Mouse (Mus musculus) embryonic facial prominence, embryonic 12.5 days (tissue): ENCODE data around the gene Catip. TPM values are rescaled to one million over a fixed set of nuclear protein-coding genes. Genes with fewer than 3 reads are reported as not detected.
"Not testable (repeated sequence)": the region's sequence is repeated elsewhere in the genome, so short reads cannot be mapped to it uniquely, and the experiment has no call there.

Experiments used
- ATAC-seq: fragments of 200-750 bp; cut with Nextera tagmentation; 2 replicates; pipeline ENCODE4 v1.8.0; 2017; ENCODE audit not compliant: insufficient number of reproducible peaks, insufficient read depth, low FRiP score, low TSS enrichment
- H3K27ac ChIP-seq: fragments of 300-500 bp; sonication (generic); 2 replicates; pipeline ENCODE4 v1.5.1; 2016; ENCODE audit warnings: mild to moderate bottlenecking
- H3K27me3 ChIP-seq: fragments of 300-500 bp; sonication (generic); 2 replicates; pipeline ENCODE4 v1.6.1; 2016; ENCODE audit warnings: mild to moderate bottlenecking, moderate library complexity
- H3K36me3 ChIP-seq: fragments of 300-500 bp; sonication (generic); 2 replicates; pipeline ENCODE4 v1.6.1; 2016; ENCODE audit warnings: mild to moderate bottlenecking
- H3K4me1 ChIP-seq: fragments of 300-500 bp; sonication (generic); 2 replicates; pipeline ENCODE4 v1.6.1; 2016
- H3K4me2 ChIP-seq: fragments of 300-500 bp; sonication (generic); replicated peaks from 2 replicates; pipeline ENCODE4 v1.6.1; 2016; ENCODE audit warnings: mild to moderate bottlenecking, moderate library complexity
- H3K4me3 ChIP-seq: fragments of 300-500 bp; sonication (generic); 2 replicates; pipeline ENCODE4 v1.5.1; 2016; ENCODE audit warnings: mild to moderate bottlenecking
- H3K9ac ChIP-seq: fragments of 300-500 bp; sonication (generic); 2 replicates; pipeline ENCODE4 v1.6.1; 2016; ENCODE audit warnings: mild to moderate bottlenecking, moderate library complexity
- H3K9me3 ChIP-seq: fragments of 300-500 bp; sonication (generic); 2 replicates; pipeline ENCODE4 v1.6.1; 2016; ENCODE audit warnings: mild to moderate bottlenecking, moderate library complexity
- WGBS: fragments of 180-500 bp; shearing (Covaris S2); methylation state at CpG from one replicate; pipeline ENCODE4 v1.1.7; 2016; 5-methylcytosine and 5-hydroxymethylcytosine counted together
- polyA plus RNA-seq: library from polyadenylated mRNA; unstranded; fragments of >200 nt; fragmentation: Nextera tagmentation; extraction: Ambion mirVana; gene quantifications from 2 replicates; pipeline ENCODE4 v1.2.1, GENCODE M21; 2016

The Catip gene
- 0.93 and 0.98 TPM in 2 replicates for polyA plus RNA-seq

DNA sequence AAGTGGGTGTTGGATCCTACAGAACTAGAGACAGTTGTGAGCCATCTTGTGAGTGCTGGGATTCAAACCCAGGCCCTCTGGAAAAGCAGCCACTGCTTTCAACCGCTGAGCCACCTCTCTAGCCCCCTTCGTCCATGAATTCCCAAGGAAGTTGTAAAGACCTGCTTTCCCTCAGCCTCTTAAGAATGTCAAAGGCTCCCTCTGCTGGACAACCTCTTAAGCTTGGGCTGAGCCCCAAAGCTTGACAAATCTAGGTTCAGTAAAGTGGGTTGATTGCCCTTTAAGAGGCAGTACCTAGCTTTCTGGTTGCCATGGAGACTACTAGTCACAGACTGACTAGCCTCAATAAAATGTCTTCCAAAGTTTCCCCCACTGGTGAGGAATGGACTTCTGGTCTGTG is at the start of gene Catip:
TSS of gene Catip (plus strand) at position 297 of the 400 bp plus-strand sequence.
- Histone ChIP-seq H3K36me3 (no peaks in the 10 kb centered on the region), H3K9me3 (no peaks in the 10 kb centered on the region), H3K9ac (no peak within 1 kb of the TSS), H3K27me3 (no peaks in the 10 kb centered on the region), H3K4me2 (no peak within 1 kb of the TSS), H3K4me3 (no peak within 1 kb of the TSS), H3K27ac (no peak within 1 kb of the TSS), H3K4me1 (peaks cover 5% of the 10 kb centered on the region; the same call in 1 of the 2 replicates)
- 2% methylated on average over 2 of the region's 2 CpGs for WGBS
- ATAC-seq = peak; percentile 53; the same call in 1 of the 2 replicates

DNA sequence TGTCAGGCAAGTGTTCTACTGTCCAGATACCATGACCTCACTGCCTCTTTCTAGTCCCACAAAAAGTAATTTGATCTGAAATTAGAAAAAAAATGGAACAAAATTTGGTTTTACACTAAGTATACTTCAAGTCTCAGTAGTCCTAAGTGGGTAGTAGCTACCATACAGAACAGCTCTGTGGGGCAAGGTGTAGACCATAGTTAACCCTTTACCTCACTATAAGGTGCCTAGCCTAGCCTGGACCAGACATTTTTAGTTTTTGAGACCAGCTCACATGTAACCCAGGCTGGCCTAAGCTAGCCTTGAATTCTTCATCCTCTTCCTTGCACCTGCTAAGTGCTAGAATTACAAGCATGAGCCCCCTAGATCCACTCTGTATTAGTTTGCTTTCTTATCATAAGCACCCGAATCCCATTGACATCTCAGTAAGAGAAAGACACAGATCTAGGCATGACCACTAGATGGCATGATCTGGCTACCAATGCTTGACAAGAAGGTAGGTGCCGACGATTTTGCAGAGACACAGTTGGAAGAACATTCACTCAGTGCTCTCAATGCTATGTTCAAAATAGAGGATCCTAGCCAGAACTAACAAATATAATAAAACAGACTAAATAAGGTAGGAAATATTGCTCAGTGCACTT is 48.7 kb upstream of the Catip start:
- no peaks in the 10 kb centered on the region for H3K9me3 ChIP-seq
- no peaks in the 10 kb centered on the region for H3K36me3 ChIP-seq
- H3K9ac ChIP-seq = no peak overlapping the region
- no peak for ATAC-seq
- no peak overlapping the region for H3K4me3 ChIP-seq
- no peak overlapping the region for H3K27ac ChIP-seq
- H3K4me2 ChIP-seq = no peak overlapping the region
- H3K27me3 ChIP-seq = no peaks in the 10 kb centered on the region
- H3K4me1 ChIP-seq = no peaks in the 10 kb centered on the region
- WGBS = 5% methylated on average over 3 of the region's 3 CpGs

DNA sequence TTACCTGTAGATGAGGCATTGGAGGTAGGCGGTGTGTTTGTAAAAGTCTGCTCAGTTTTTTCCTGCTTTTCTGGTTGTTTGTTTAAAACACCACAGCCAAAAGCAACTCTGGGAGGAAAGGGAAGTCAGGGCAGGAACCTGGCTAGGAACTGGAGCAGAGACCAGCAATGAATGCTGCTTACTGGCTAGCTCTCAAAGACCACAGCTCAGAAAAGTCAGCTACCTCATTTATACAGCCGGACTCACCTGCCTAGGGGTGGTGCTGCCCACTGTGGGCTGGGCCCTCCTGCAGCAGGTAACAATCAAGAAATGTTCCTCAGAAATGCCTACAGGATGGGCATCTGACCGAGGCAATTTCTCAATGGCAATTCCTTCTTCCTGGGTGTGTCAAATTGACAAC is 47.1 kb upstream of the Catip start:
- WGBS = 87% methylated on average over 3 of the region's 3 CpGs
- no peak for ATAC-seq

DNA sequence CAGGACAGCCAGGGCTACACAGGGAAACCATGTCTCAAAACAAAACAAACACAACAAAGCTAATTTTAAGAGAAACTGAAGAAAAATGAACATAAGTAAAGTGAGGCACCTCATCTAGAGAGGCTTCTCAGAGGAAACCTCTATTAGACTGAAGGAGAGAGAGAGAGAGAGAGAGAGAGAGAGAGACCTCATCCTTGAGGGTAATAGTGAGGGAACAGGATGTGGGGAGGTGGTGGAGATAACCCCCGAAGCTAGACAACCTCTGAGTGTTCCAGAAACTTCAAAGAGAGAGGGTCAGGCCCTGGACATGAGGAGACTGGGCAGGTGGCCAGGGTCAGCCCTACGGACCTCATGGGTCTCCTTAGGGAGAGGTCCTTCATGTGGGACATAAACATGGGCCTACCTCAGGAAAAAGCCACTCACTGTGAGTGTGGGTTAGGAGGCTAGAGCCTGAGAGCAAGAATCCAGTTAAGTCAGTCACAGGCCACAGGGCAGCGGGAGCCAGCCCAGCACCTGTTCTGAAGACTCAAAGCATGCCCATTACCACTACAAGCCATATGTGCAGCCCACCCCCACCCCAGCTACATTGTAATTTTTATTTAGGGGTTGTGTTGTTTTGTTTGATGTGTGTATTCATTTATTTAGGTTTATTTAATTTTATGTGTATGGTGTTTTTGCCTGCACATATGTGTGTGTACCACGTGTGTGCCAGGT is 45.6 kb upstream of the Catip start:
- no peaks in the 10 kb centered on the region for H3K36me3 ChIP-seq
- no peak overlapping the region for H3K4me3 ChIP-seq
- H3K27ac ChIP-seq = no peak overlapping the region
- no peaks in the 10 kb centered on the region for H3K27me3 ChIP-seq
- H3K4me1 ChIP-seq = no peaks in the 10 kb centered on the region
- no peaks in the 10 kb centered on the region for H3K9me3 ChIP-seq
- WGBS = 70% methylated on average over 4 of the region's 4 CpGs
- no peak overlapping the region for H3K9ac ChIP-seq
- H3K4me2 ChIP-seq = no peak overlapping the region
- ATAC-seq = no peak

More for the DNA sequence above, 47.1 kb upstream of the Catip start:
- no peaks in the 10 kb centered on the region for H3K27me3 ChIP-seq
- H3K27ac ChIP-seq = no peak overlapping the region
- no peaks in the 10 kb centered on the region for H3K9me3 ChIP-seq
- H3K4me1 ChIP-seq = no peaks in the 10 kb centered on the region
- no peak overlapping the region for H3K9ac ChIP-seq
- H3K4me3 ChIP-seq = no peak overlapping the region
- H3K4me2 ChIP-seq = no peak overlapping the region
- H3K36me3 ChIP-seq = no peaks in the 10 kb centered on the region

DNA sequence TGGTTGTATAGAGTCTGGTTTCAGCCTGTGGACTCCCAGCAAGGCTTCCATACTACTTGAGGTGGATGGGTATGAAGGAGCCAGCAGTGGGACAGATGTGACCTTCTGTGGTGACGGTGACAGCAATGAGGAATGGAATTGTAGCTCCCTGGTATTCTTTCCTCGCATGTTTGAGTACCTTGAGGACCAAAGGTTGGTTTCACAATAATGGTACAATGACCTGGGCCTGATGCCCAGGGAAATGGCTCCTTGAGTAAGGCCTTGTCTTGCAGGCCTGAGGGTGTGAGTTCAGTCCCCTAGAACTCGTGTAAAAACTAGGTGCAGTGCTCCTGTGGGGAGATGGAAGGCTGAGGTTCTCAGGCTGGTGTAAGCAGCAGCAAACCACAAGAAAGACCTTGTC is 43.2 kb upstream of the Catip start:
- H3K27ac ChIP-seq = no peak overlapping the region
- 82% methylated on average over 3 of the region's 3 CpGs for WGBS
- ATAC-seq = no peak
- H3K4me3 ChIP-seq = no peak overlapping the region
- H3K27me3 ChIP-seq = no peaks in the 10 kb centered on the region
- H3K9me3 ChIP-seq = no peaks in the 10 kb centered on the region
- no peak overlapping the region for H3K4me2 ChIP-seq
- no peaks in the 10 kb centered on the region for H3K36me3 ChIP-seq
- H3K9ac ChIP-seq = no peak overlapping the region
- H3K4me1 ChIP-seq = no peaks in the 10 kb centered on the region

DNA sequence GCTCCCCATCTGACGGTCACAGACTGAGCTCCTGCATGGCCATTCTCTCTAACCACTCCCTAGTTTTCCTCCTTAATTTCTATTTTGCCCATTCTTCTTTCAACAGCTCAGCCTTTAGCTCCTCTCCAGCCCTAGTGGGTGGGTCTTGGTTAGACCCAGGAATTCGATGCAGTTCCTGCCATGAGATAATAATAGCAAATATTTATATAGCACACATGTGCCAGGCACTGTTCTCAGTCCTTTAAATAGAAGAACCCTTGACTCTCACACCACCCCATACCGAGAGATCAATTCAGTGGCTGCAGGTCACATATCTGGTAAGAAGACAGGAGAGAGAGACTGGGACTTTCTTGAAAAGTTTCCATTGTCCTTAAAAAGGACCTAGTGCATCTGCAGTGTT is 40.5 kb upstream of the Catip start:
- Histone ChIP-seq H3K9me3 (no peaks in the 10 kb centered on the region), H3K27ac (no peak overlapping the region), H3K36me3 (no peaks in the 10 kb centered on the region), H3K27me3 (no peaks in the 10 kb centered on the region), H3K4me3 (no peak overlapping the region), H3K4me2 (no peak overlapping the region), H3K9ac (no peak overlapping the region), H3K4me1 (no peaks in the 10 kb centered on the region)
- ATAC-seq = no peak
- 81% methylated on average over 3 of the region's 3 CpGs for WGBS

DNA sequence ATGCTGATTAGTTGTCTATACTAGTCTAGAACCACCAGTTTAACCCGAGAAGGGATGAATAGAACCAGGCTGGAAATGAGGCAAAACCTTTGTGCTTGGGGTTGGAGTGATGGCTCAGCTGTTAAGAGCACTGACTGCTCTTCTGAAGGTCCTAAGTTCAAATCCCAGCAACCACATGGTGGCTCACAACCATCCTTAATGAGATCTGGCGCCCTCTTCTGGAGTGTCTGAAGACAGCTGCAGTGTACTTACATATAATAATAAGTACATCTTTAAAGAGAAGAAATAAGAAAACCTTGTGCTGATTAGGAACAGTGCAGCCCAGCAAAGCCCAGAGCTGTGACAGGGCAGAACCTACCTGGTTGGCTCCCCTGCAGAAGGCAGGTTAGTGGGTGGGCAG is 35.0 kb upstream of the Catip start:
- 77% methylated on average over 2 of the region's 2 CpGs for WGBS

DNA sequence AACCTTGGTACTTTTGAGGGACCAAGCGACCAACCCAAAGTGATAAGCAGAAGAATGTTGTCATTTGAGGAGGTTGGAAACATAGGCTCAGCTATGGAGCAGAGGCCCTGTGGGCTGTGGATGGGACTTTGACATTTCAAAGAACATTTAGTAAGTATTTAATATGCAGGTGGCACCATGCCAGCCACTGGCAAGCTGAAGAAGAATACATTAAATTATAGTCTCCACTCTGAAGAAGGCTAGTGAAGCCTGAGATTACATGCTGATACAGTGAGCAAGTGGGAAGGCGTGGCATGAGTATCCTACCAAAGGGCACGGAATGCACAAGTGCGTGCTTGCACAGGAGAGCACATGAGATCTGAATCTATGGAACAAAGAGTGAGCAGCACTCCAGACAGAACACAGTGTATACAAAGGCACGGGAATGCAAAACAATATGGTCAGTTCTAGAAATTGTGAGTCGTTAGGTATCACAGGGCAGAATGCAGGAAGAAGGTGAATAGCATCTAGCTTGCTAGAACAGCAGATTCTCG is 31.9 kb upstream of the Catip start:
- Histone ChIP-seq H3K4me3 (no peak overlapping the region), H3K9ac (no peak overlapping the region), H3K4me1 (peaks cover 22% of the 10 kb centered on the region; the same call in 1 of the 2 replicates), H3K27ac (no peak overlapping the region), H3K36me3 (no peaks in the 10 kb centered on the region), H3K4me2 (no peak overlapping the region), H3K27me3 (no peaks in the 10 kb centered on the region), H3K9me3 (no peaks in the 10 kb centered on the region)
- no peak for ATAC-seq
- 81% methylated on average over 7 of the region's 7 CpGs for WGBS

More for the DNA sequence above, 35.0 kb upstream of the Catip start:
- not testable (repeated sequence) for H3K27ac ChIP-seq, H3K9me3 ChIP-seq, H3K27me3 ChIP-seq, H3K9ac ChIP-seq, ATAC-seq, H3K36me3 ChIP-seq, H3K4me2 ChIP-seq, H3K4me1 ChIP-seq, H3K4me3 ChIP-seq

DNA sequence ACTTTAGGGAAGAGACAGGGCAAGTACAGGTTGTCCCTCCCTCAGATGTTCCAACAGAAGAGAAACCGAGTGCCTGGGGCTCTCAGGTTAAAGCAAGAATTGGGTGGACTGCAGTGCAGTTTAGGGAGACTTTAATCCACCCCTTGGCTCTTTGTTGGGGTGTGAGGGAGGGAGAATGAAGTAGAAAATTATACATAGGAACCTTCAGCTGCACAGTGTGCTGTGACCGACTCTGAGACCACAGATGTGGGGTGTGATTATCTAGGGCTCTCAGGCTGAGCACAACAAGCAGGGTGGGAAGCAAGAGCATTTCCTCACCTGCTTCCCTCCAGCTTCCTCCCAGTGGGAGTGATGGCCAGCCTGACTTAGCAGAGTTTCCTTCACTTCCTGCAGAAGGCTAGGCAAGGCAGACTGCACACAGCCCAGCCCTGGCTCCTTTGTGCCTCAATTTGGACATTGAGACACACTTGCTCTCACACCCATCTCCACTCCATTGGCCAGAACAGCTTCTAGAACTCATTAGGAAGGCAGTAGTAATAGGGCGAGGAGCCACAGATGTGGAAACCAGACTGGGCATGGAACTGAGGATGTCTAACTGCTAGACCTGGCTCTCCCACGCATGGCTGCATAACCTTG is 30.7 kb upstream of the Catip start:
- Histone ChIP-seq H3K9me3 (no peaks in the 10 kb centered on the region), H3K4me3 (no peak overlapping the region), H3K27ac (0 out of 2 replicates have a peak overlapping the region, but pooled peaks have one; percentile 30), H3K9ac (no peak overlapping the region), H3K36me3 (no peaks in the 10 kb centered on the region), H3K27me3 (no peaks in the 10 kb centered on the region), H3K4me1 (peaks cover 26% of the 10 kb centered on the region; the same call in 1 of the 2 replicates), H3K4me2 (no peak overlapping the region)
- ATAC-seq = no peak
- 78% methylated on average over 4 of the region's 4 CpGs for WGBS

DNA sequence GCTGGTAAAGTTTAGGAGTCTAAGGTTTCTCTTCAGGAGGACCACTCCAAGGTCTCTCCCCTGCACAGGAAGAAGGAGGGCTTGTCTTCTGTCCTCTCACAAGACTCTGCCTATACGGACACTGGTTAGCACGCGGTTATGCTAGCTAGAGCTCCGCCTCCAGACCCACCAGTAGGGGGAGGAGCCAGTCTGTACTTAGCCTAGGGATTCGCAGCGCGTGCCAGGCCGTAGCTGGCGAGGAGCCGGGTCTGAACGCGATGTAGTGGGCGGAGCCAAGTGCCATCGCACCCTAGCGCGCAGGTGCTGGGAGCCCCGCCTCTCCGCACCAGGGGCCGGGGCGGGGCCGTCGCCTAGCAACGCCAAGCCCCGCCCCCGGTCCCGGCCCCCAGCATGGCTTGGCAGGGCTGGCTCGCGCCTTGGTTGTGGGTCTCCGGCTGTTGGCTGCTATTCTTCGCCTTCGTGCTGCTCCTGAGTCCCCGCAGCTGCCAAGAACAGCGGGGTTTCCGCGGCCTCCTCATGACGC is 29.6 kb upstream of the Catip start:
- Histone ChIP-seq H3K4me3 (peak overlapping the region; percentile 52), H3K27ac (peak overlapping the region; percentile 82), H3K4me2 (peak overlapping the region; percentile 86), H3K9me3 (no peaks in the 10 kb centered on the region), H3K36me3 (no peaks in the 10 kb centered on the region), H3K4me1 (peaks cover 26% of the 10 kb centered on the region; the same call in 1 of the 2 replicates), H3K9ac (peak overlapping the region; percentile 70), H3K27me3 (no peaks in the 10 kb centered on the region)
- WGBS = under 1% methylated on average over 35 of the region's 36 CpGs
- peak; percentile 91 for ATAC-seq

DNA sequence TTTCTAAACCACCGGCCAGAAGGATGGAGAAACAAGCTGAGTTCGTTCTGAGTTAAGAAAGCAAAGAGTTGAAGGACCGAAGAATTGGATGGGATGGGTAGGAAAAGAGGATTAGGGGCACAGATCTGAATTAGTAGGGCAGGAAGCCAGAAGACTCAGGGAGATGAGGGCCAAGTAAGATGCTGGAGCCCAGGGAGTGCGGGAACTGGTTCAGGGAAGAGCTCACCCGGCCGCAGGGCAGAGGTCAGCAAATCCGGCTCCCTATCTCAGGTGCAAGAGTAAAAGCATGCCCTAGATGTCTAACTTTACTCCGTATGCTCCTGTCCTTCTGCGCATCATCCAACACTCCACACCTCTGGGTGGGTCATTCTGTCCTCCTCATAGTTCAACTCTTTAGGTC is 29.0 kb upstream of the Catip start:
- Histone ChIP-seq H3K36me3 (no peaks in the 10 kb centered on the region), H3K4me3 (peak overlapping the region; percentile 52), H3K4me1 (peaks cover 26% of the 10 kb centered on the region; the same call in 1 of the 2 replicates), H3K27me3 (no peaks in the 10 kb centered on the region), H3K4me2 (peak overlapping the region; percentile 86), H3K9me3 (no peaks in the 10 kb centered on the region), H3K27ac (peak overlapping the region; percentile 82), H3K9ac (peak overlapping the region; percentile 70)
- ATAC-seq = no peak
- WGBS = 4% methylated on average over 9 of the region's 9 CpGs
